Mouse (Mus musculus) megakaryocyte, embryonic 14.5 days (primary cell): ENCODE measurements around the gene Lrmda.

Experiments
- FLI1 ChIP-seq: IDR thresholded peaks from 2 replicates; pipeline ENCODE4 v1.6.1; 2012; ENCODE audit warnings: low read length, inconsistent platforms, mixed read lengths
- GATA1 ChIP-seq: IDR thresholded peaks from 3 replicates; pipeline ENCODE4 v1.6.1; 2012; ENCODE audit warnings: mixed read lengths, low read length, inconsistent platforms, borderline replicate concordance

DNA sequence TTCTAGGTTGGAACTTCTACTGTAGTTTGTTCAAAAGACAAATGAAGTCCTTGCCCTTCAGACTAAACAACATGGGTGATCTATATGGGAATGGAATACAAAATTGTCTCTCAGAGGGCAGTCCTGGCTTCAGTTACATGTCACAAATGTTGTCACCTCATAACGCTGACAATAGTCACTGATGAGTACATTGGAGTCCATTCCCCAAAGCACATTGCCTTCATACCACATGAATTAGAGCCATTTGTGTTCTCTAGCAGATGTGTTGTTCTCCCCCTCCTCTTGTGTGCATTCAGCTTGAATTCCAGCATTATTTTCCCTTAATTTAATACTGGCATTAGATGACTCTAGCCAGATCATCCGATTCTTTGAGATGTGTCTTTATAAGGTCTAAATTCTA lies 883.4 kb downstream of the Lrmda start:
- TF ChIP-seq GATA1 (no peak), FLI1 (no peak)
